Mouse (Mus musculus) megakaryocyte, embryonic 14.5 days (primary cell): ENCODE measurements around the gene Vnn1.

ENCODE experiments used
- FLI1 ChIP-seq: IDR thresholded peaks from 2 replicates; pipeline ENCODE4 v1.6.1; 2012; ENCODE audit warnings: low read length, inconsistent platforms, mixed read lengths
- GATA1 ChIP-seq: IDR thresholded peaks from 3 replicates; pipeline ENCODE4 v1.6.1; 2012; ENCODE audit warnings: mixed read lengths, low read length, inconsistent platforms, borderline replicate concordance

DNA sequence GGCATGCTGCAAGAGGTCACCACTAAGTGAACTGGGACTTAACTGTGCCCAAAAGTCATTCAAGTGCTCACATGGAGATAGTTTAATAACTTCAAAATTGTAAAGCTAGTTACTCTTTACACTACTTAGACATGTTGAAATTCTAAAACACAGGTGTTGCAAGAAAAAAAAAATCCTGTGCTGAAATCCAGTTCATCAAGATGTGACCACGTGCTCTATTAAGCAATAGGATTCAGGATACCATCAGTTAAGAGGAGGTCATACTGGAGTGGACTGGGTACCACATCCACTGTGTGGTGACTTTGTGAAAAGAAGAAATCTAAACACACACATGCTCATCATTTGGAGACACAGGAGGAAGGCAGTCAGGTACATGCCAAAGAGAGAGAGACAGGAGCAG is 1.5 kb upstream of the Vnn1 start:
- no peak for TF ChIP-seq GATA1
- TF ChIP-seq FLI1: no peak
